Mouse (Mus musculus) thymus, postnatal 4 days (tissue): ENCODE measurements around the gene Slc25a26.

Experiments used
- DNase-seq: peaks from one replicate; pipeline ENCODE4 v3.0.0; 2021

Slc25a26 gene

DNA sequence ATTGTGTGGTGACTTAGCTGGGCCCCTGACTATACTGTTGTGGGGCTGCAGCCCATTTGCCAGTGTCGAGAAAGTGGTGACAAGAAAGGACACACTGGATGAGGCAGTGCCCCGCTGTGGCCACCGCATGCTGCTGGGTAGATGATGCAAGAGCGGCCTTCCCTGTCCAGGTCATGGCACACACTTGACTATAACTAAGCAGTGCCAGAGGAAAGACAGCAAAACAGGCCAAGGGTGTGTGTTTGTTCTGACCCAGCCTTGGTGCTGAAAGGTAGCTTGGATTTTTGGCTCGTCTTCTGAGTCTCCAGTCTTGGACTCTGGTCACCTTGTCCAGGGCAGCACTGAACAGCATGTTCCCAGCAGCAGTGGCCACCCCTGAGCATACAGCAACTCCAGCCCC lies 101.0 kb downstream of the Slc25a26 start:
- no peak for DNase-seq

DNA sequence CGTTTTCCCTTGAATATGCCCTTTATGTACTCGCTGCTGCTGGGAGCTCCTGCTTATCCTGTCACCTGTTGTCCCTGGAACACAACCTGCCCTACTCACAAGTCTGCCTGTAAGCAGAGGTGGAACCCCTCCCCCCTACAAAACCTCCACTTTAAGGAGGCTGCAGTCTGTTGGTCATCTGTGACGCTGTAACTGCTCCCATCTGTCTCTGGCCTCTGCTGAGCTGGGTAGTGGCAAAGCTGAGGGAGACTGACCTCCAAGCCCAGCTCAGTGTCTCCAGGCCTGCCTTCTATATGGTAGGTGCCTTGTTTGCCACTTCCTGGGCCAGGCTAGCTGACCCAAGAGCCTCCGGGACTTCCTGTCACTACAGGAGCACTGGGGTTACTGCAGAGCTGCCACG lies 101.7 kb downstream of the Slc25a26 start:
- DNase-seq = no peak

DNA sequence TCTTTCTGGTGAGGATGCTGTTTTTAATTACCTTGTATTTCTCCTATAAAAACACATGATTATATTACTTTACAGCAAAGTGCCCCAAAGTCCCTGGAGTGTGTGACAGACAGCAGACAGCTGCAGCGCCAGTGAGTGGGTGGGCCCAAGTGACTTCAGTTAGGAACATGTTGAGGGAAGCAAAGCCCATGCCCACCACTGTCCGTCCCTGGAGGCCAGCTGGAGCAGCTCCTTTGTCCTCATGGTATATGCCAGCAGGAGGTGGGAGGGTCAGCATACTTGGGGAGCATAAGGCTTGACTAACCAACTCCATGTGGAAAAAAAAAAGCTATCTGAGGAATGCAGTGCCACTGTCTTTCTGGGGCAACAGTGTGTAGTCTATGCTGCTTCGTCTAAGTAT lies 103.9 kb downstream of the Slc25a26 start:
- no peak for DNase-seq

DNA sequence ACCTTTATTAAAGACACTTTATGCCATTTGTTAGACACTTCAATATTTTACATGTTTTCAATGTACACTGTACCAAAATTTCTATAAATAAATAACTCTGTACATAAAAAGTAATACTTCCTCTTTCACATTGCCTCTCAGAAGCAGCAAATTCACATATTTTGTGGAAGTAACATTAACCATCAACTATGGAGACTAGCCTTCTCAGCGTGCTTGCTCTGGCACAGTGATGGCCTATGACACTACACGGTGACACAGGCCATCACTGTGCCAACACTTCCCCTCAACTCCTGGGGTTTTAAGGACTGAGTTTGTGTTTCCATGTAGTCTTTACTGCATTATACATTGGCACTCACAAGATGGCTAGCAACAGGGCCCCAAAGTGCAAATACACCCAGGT lies 104.4 kb downstream of the Slc25a26 start:
- no peak for DNase-seq

GRCm38 (mm10) chr6:94613235-94613895 lies 113.2 kb downstream of the Slc25a26 start:
- DNase-seq = no peak

- DNase-seq = no peak
Measured at GRCm38 (mm10) chr6:94614346-94614745, 114.2 kb downstream of the Slc25a26 start.

DNA sequence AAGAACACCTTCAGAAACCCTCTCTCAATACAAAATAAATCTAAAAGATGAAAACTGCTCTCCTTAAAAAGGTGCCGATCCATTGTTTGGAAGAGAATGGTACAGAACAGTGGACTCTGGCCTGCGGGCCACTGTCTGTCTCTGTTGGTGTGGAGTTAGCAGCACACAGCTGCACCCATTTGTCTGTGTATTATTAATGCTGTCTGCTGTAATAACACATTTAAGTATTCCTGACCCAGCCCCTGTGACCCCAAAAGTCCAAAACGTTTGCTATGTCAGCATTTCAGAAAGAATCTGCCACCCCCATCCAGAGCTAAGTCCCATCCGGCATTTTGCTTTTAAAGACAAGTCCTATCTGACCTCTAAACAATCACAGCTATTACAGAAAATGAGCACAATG lies 115.8 kb downstream of the Slc25a26 start:
- DNase-seq = no peak

DNA sequence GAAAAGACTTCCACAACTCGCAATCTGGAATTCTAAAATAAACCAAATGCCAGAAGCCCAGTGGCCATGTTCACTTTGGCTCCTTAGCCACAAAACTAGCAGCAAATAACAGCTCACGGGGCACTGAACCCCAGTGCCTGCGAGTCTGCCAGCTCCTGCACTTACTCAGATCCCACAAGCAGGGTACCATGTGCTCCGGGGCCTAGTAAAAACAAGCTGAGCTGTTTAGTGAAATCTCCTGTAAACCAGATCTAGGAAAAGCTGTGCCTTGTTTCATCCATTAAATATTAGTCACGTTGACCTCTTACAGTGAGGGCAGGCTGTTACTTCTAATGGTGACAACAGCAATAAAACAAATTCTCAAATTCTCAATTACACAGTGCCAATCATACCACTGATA lies 118.5 kb downstream of the Slc25a26 start:
- no peak for DNase-seq

DNA sequence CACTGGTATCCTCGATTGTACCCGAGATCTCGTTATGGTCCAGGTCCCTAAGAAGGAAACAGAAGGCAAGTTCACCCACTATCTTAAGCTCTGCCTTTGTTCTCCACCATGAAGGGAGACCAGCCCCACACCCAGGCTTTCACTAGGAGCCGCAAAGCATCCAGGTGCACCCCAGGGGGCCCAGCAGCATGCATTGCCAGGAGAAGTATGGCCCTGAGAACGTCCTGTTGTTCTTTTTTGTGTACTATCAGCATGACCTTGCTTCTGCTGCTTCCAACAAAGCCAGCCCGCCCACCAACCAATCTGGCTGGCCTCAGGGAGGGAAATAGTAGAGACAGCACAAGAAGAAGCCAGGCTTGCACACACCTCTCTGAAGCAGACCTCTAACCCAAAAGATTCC lies 120.2 kb downstream of the Slc25a26 start:
- peak; percentile 40 for DNase-seq

- DNase-seq = no peak
Measured at GRCm38 (mm10) chr6:94620801-94621301, 120.7 kb downstream of the Slc25a26 start.

DNA sequence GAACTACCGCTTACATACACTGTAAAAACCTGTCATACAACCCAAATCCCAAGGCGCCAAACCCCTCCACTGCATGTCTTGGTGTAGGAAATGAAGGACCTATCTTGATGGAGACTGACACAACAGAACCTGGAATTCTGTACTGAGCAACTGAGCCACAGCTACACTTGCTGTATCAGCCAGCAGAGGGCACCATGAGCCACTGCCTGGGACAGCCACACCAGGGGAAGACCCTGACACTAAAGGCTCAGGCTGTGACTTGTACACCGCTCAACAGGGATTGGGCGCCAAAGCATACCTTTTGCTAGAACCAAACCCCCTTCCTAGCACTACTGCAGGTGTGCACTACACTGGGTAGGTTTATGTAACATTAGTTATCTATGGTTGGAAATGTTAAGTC lies 122.9 kb downstream of the Slc25a26 start:
- peak; percentile 89 for DNase-seq

DNA sequence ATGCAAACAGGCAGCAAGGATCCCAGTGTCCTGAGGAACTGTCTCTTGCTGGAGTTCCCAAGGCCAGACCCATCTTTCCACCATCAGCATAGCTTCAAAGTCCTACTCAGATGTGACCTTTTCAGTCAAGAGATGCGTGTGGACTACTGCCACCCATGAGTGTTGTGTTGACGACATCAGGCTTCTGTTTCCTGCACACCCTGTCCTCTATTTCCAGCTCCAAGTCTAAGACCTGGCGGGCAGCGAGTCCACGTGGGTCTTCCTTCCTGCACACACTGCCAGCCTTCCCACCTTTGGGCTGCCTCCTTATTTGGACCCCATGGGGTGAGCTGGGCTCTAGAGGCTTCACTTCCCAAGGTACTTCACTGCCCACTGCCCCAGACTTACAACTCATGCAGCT lies 124.4 kb downstream of the Slc25a26 start:
- DNase-seq = no peak

GRCm38 (mm10) chr6:94625896-94626295 lies 125.8 kb downstream of the Slc25a26 start:
- no peak for DNase-seq

GRCm38 (mm10) chr6:94626807-94627206 lies 126.7 kb downstream of the Slc25a26 start:
- no peak for DNase-seq

DNA sequence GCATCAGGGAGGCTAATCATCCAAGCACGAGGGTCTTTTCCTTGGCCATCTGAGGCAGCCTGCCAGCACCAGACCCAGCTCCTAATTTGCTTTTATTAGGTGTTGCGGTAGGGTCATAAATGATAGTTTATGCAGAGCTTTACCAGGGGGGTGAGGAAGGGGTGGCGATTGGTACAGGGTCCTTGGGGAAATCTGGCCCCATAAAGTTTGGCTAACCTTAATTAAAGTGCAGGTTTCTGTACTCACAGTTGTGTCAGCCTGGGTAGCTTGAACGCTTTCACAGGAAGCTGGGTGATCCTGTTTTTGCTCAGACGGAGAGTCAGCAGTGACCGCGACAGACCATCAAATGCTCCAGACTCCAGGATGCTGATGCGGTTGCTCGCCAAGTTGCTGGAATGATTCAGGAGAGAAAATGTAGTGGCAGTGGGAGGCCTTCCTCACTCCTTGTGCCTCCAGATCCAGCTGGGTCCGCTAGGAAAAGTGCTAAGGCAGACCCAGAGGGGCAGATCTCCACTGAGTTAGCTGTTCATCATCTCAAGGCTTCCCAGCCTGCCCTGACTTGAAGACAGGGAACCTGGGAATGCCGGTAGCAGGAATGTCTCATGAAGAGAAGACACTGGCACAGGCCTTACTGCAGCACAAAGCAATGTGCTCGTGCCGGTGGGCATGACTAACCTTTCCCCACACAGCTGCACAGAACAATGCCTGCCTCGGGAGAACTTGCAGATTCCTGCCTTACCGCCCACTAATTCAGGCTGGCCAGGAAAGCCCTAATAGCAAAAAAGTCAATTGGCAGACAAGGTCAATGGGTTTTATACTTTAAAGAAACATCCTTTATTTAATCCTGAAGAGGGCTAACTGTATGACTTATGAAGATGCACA lies 127.8 kb downstream of the Slc25a26 start:
- DNase-seq = no peak

GRCm38 (mm10) chr6:94628787-94629186 lies 128.7 kb downstream of the Slc25a26 start:
- no peak for DNase-seq

- DNase-seq = no peak
Measured at GRCm38 (mm10) chr6:94631051-94631778, 131.1 kb downstream of the Slc25a26 start.

DNA sequence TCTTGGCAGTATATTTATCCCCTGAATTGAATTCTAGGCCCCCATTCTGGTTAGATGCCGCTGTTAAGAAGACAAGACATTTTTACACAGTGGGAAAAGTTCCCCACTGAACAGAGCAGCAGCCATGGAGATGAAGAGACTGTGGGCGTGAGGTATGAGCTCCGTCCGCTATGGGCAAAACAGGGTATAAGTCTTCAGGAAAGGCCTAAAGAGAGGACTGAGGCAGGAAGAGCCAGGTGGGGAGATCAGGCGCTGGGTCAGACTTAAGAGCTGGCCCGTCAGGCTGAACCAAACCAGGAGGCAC lies 131.6 kb downstream of the Slc25a26 start:
- DNase-seq = no peak

DNA sequence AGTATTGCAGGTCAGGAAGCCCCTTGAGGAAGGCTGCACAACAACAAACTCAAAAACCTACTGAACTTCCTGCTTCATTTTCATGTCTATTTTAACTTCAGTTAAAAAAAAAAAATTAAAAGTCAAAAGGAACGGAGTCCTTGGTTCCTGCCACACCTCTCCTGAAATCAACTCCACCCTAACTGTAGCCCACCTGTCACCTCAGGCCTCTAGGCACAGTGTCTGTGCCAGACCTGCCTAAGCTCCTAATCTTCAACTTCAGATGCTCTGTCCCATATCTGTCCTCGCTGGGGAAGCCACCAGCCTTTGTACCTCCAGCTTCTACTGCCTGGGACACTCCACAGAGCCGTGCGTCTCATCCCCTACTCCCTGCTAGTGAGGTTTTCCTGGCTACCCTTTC lies 134.1 kb downstream of the Slc25a26 start:
- DNase-seq = peak; percentile 44

- peak; percentile 43 for DNase-seq
Measured at GRCm38 (mm10) chr6:94634710-94635109, 134.6 kb downstream of the Slc25a26 start.

- DNase-seq = no peak
Measured at GRCm38 (mm10) chr6:94635343-94635742, 135.2 kb downstream of the Slc25a26 start.

GRCm38 (mm10) chr6:94637024-94637434 lies 136.9 kb downstream of the Slc25a26 start:
- no peak for DNase-seq

GRCm38 (mm10) chr6:94640297-94640696 lies 140.2 kb downstream of the Slc25a26 start:
- DNase-seq = no peak

DNA sequence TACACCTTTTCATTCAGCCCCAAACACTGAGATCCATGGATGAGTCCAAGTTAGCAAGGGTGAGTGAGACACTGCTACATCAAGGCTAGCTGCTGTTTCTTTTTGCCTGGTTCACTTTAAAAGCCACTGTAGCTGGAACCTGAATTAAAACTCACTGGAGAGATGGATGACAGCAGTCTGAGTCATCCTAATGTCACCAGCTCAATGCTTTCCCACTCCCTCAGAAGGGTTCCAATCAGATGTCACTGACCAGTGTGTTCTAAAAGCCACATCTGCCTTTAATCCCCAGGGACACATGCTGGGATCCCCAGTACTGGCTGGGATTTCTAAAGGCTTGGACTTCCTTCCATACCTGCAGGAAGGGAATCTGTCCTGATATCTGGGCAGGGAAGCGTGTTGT lies 141.9 kb downstream of the Slc25a26 start:
- no peak for DNase-seq
